Mouse (Mus musculus) c-Kit-positive CD71-positive TER-119-negative erythroid progenitor cells, embryonic 14.5 days (primary cell): Measurements from ENCODE around the gene Tob1.
A peak's percentile ranks its signal among the peaks of the same experiment; 100 is the strongest.

ENCODE experiments used
- DNase-seq: peaks from one replicate; pipeline ENCODE4 v3.0.0-alpha.2; 2013; ENCODE audit warnings: low read depth

Tob1 gene

DNA sequence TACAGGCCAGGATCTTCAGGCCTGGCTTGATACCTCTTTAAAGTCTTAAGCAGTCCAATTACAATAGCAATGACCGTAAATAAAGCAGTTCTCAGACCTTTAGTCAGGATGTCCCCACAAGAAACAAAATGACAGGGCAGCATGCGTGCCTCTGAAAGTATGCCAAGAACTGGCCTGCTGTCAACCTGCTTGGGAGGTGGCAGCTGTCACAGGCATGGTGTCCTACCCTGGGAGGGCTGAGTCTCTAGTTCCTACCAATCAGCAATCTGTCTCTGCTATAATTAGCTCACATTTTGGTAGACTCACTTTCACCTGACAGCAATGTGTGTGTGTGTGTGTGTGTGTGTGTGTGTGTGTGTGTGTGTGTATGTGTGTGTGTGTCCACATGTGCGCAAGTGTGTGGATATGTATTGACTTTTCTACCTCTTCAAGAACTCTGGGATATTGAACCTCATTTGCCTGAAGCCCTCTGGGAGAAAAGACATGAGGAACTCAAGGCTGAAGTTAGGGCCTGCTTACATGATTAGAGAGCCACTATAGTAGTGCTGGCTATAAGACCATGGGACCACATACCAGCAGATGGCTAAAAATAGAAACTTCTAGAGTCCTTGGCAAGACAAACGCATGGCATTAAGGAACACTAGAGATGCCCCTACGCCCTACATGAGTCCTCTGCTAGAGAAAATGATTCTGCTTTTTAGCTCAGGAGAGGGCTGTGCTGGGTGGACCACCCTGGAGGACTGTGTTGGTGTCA lies 18.1 kb downstream of the Tob1 start:
- DNase-seq, result no peak

DNA sequence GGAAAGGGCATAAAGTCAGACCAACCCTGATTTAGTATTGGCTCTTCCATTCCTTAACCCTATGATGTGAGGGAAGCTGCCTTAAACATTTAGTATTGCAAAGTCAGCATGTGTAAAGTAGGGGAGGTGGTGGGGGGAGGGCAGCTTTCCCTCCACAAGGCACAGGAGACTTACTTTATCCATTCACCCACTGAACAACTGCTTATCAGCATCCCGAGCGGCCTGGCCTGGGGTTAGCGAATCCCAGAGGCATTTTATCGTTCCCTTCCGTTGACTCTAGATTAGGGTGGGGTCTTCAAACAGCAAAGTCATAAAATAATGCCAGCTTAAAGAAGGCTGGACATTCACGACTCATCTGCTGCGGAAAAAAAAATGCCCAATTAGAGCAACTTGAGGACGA lies 19.0 kb downstream of the Tob1 start:
- peak; percentile 20 for DNase-seq

DNA sequence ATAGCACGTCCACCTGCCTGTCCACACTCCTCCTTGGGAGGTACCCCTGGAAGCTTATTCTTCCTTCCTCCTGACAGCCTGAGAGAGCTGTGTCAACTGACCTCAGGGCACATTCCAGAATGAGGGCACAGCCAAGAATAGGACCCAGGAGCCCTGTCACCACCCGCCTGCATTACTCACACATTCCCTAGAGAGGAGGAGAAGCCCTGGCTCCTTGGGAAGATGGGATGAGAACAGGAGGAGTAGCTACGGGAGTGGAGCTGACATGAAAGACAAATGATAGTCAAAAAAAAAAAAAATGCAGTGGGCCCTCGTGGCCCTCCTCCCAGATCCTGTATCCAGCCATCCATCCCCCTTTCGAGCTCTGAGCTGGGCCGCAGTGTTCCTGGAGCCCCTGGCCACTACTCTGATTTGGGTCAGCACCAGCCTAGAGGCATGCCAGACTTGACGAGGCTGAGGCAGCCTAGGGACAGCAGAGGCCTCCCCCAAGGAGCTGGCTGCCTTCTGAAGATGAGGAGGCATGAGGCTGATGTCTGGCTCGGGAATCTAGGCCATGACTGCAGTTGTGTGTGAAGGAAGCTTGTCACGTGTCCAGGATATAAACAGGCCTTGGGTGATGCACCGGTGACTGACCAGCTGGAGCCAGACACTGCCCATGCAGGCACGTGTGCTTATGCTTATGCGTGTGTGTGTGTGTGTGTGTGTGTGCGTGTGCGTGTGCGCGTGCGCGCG lies 20.7 kb downstream of the Tob1 start:
- no peak for DNase-seq

DNA sequence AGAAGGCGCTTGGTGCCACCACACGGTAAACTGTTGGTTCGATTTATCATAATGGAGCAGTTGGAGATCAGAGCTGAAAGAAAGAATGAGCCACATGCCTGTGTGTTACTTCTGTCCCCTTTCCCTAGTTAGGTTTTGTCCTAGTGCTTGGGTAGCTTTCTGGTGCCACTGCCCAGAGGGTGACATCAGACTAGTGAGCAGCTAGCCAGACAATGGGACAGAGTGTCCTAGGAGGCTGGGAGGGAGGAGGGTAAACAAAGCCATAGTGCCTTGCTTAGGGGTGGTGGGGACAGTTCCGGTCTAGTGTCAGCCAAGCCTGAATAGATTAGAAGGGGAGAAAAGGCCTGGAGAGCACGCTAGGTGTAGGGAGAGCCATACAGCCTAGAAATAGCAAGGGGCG lies 22.2 kb downstream of the Tob1 start:
- no peak for DNase-seq

DNA sequence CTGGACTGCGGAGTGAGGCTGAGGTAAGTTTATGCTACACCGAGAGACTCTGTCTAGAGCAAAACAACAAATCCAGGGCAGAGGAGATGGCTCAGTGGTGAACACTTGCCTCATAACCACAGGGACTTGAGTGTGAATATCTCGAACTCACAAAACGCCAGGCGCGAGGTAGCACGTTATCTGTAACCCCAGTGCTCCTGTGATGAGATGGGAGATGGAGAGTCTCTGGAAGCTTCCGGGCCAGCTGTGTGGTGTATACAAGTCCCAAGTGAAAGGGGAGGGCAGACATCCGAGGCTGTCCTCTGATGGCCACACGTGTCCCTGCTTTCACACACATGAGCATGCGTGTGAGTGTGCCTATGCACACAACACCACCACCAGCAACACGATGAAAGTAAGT lies 23.1 kb downstream of the Tob1 start:
- DNase-seq, result peak; percentile 45

DNA sequence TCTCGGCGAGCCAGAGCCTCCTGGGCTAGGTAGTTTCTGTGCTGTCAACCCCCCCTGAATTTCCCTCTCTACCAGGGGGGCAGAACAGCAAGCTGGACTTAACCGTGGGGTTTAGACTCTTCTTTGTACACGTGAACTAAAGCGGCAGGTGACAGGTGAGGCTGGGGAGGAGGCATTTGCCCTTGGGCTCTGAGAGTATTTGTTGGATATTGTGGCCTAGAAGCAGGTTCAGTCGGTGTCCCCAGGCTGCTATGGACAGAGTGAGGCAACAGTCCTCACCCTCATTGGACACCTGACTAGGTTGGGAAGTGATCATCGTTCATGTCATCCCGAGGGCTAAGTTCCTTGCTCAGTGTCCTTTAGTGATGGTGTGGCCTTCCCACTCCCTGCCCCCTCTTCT lies 23.6 kb downstream of the Tob1 start:
- no peak for DNase-seq

DNA sequence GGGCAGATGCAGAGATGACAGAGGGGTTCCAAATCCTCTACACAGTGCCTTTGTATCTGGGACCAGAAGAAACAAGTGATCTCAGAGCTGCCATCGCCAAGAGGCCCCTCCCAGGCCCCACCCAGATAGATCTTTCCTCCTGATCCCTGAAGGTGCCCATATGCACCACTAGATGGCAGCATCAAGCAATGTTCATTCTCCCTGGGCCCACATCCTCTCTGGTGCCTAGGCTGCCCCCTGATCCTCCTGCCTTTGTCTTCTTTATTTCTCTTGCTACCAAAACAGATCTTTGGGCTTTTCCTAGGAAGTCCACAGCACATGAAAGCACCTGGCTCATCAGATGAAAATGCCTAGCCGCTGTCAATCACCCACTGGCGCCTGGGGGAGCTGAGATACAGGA lies 24.8 kb downstream of the Tob1 start:
- DNase-seq, result peak; percentile 74

DNA sequence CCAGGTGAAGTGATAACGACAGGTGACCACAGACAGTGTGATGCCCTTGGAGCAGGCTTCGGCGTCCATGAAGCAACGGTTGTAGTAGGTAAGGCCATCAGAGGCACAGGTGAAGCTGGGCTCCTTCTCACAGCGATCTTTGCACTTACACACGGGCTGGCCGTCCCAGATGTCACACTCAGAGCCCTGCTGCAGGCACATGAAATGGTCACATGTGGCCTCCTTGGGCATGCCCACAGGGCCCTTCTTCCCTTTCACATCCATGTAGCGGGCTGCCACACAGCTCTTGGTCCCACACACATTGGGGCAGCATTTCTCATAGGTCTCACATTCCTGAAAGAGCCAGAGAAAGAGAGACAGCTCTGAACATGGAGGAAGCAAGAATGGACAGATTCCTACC lies 27.5 kb downstream of the Tob1 start:
- DNase-seq, result no peak

DNA sequence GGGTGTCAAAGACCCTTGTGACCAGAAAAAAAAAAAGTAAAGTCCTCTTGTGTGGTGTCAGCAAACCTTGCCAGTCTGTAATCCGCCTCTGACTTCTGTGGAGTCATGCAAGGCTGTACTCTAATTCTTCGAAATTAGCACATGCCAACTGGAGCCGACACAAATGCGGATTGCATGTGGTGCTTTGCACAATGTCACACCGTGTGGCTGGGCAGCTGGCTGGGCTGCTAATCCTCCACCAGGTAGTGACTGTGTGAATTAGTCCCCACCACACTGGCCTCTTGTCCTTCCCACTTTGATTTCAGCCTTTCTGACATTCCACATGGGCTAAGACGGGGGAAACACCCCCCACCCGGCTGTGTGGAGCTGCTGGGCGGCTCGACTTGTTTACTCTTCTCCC lies 28.5 kb downstream of the Tob1 start:
- no peak for DNase-seq

DNA sequence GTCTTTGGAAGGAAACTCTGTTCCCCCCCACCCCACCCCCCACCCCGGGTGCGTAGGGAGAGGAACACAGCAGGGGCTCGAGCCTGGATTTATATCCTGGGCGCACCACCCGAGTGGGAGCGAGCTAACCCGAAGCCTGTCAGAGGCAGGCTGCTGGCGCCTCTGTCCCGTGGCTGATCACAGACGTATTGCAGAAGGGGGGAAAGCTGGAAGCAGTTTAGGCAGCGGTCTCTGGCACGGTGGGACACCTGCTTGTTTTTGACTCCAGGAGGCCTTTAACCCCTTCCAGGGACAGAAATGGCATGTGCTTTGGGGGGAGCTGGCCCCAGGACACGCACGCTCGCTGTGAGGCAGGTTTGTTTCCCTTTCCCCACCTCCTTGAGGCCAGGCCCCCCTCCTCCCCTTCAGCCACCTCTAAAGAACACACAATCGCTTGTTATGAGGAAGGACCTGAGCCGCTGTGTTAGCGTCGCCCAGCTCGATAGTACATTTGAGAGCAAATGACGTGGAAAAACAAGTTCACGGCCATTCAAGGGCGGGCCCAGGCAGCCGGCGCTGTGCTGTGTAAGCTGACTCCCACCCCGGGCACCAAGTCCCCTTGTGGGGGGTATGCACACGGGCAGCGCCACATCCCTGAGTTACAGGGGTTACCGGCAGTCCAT lies 31.6 kb downstream of the Tob1 start:
- no peak for DNase-seq

DNA sequence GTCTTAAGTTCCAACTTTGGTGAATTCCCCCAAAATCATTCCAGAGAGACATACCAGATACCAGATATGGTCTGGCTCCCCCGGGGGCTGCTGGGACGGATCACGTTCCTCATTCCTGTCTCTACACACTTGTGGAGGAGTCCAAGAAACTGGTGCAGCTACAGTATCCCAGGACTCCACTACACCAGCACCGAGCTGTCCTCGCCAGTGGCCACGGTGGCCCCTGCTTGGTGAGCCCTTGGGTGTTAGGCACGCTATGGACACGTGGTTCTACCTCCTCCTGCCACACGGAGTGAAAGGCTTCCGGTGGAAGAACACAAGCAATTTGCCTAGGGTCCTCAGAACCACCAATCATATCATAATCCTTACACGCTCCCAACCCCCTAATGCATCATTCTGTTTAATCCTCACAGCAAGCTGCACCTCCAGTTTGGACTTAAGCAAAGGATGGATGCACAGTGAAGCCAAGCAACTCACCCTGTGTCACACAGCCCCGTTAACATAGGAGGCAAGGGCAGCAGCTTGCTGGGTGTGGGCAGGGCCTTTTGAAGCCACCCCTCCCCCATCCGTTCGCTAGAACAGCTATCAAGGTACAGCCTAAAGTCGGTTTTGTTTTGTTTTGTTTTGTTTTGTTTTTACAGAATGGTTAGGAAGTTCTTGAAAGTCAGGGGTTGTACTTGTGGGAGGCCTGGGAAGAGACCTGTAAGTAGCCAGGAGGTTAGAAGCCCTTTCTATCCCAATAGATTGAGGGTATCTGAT lies 32.3 kb downstream of the Tob1 start:
- no peak for DNase-seq

DNA sequence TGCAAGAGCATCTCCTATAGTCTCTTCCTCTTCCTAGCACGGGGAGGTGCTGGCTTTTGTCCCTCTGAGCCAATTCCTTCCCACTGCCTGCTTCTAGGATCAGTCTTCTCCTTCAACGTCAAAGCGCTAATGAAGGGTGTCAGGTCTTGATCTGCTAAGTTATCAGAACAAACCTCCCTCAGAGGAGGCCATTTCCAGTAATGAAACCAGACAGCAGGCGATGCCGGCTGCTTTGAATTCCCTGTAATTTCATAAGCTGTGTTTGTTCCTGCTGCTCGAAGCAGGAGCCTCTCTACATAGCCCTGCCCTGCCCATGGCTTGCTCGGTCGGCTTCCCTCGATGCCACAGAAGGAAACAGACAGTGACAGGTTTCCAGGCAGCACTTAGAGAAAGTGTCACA lies 33.1 kb downstream of the Tob1 start:
- no peak for DNase-seq

DNA sequence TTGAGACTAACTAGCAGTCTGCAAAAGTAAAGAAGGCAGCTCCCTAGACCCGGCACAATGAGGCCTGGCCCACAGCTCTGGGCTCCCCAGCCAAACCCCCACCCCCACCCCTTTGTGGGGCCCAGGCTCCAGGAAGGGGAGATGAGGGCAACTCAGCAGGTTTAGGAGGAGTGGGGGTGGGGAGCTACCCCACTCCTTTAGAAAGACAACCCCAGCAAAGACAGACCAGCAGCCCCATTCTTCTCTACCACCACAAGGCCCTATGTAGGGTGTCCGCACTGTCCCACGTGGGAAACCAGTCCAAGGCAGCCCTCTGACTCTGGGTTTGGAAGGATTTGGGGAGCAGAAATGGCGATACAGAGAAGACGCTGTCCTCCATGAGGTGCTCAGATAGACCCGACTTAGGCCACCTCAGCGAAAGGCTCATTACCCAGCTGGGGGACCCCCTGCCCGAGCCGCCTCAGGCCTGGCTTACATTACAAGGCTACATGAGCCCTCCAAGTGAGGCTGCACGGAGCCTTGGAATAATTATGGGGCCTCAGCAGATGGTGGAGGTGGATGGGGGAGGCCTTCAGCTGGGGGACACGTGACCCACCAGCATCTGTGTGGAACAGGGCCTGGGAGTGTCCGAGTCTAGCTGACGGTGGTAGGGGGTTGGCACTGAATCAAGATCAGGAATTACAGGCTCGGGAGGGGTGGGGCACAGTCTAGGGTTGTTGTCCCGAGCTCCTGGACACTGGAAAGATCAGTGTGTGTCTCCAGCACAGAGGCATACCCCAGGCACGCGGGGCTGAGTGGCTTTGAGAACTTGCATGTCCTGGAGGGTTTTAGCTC lies 34.9 kb downstream of the Tob1 start, which contains the start of gene Wfikkn2:
Wfikkn2 (minus strand) TSS at position 51 of the 834 bp plus-strand sequence.
- DNase-seq, result no peak

DNA sequence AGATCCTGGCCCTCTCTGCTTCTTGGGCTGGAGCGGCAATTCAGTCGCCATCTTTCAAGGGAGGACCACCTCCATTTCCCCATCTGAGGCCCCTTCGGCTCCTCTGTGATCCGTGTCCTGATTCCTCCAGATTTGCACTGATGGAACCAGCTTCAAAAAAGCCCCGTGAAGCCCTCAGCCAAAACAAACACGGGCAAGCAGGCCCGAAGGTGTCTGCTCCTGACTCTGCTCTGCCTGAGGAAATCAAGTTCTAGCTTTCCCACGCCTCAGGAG lies 35.5 kb downstream of the Tob1 start:
- DNase-seq, result no peak

DNA sequence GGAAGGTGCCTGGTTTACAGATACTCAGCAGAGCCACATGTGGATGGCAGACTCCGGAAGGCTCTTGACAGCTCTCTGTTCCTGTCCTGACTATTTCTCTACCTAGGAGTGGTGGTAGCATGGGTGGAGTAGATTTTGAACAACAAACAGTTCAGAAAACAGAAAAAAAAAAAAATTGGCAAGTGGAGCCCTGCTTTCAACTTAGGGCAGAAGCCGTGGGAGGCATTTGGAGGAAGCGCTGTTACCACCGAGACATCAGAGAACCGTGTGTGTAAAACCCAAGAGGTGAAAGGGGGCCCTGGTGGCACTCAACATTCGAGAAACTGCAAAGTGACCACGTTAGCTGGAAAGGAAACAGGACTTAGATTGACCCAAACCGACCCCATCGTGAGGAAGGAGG lies 41.9 kb downstream of the Tob1 start:
- DNase-seq, result no peak

DNA sequence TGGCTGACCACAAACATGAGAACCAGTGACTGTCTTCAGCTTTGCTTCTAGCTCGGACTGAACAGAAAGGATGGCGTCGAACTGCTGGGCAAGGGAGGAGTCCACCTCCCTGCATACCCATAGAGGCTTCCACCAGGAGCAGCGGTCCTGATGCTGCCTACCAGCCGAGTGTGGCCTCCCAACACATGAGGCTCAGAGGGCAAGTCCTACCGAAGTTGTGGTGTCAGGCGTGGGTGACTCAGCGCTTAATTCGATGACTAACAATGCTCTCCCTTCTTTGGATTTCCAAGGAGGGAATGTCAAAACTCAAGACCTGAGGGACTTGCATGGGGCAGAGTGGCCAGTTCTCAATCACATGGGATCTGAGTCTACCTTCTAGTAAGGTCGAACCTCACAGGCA lies 42.4 kb downstream of the Tob1 start:
- no peak for DNase-seq

DNA sequence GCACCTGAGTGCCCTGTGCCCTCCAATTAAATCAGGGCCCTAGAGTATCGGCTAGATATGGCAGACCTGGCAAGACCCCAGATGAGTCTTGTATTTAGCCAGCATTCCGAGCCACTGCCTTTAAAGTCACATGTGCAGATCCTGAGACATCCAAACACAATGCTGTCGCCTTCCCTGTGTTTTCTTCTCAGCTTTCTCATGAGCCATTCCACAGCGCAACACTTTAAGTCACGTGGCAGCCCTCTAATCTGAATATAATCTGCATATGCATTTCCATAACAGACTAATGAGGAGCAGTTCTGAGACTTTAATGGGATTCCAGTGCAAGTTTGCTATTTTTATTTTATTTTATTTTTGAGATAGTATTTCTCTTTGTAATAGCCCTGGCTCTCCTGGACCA lies 44.5 kb downstream of the Tob1 start:
- DNase-seq, result no peak

DNA sequence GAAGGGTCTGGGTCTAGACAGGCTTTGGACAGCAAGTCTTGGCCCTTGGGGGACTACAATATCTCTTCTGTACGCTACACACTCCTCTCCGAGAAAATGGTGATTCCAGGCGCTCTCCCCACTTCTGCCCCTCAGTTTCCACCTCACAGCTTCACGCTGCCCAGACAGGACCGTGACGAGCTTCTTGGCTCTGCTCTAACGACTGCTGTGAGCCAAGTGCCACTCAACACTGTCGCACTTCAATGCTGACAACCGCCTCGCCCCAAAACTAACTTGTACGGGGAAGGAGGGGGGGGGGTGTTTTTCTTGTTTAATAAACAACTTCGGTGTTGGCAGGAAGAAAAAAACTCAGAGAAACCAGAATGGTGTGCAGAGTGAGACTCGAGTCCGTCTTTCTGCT lies 46.7 kb downstream of the Tob1 start:
- DNase-seq, result no peak

DNA sequence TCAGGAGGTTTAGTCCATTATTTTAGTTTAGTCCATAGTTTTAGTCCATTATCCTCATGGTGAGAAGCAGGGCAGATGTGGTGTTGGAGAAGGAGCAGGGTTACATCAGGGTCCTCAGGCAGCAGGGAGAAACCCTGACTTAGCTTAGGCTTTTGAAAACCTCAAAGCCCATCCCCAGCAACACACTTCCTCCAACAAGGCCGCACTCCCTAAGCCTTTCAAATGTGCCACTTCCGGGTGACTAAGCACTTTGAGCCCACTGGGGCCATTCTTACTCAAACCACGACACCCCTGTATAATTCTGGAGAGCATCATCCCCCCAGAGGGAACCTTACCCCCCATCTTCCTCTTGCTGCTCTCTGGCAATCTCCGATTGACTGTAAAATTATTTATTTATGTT lies 48.6 kb downstream of the Tob1 start:
- no peak for DNase-seq

DNA sequence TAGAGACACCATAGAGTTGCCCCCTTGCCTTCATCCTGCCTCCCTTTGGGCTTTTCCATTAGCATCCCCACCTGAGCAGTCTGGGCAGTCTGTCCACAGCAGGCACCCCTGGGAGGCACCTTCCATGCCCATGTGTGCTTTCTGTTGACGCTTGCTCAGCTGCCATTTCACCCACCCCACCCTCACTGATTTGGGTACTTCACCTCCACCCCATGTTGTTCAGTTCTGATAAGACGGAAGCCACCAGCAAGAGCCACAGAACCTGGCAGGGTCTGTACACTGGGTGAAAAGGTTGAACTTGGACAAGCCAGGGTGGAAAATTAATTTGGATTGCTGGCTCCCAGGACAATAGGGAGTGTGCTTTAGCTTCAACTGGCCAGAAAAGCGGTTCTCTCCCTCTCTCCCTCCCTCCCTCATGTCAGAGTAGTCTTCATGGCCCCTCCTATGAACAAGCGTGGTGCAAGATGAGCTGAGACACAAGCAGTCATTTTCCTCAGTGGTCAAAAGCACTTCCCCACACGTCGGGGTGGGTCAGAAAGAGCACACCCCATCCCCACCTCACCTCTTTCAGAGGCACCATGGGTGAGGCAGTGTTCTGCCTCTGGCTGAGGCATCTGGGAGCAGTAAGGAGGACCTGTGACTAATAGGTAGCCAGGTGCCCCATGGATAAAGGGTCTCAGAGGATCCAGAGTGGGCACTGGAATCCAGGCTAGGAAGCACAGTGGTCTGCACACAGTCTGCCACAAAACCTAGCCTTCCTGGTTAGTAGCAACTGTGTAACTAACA lies 50.5 kb downstream of the Tob1 start:
- DNase-seq, result no peak
